Mouse (Mus musculus): Measurements from ENCODE around the gene Slc45a2.

The Slc45a2 gene

GRCm38 (mm10) chr15:11065528-11066171 lies 65.1 kb downstream of the Slc45a2 start:
- no peak for DNase-seq (ENCODE audit: low spot score in 2 of 2)

- DNase-seq (ENCODE audit: low spot score in 2 of 2), result no peak
Observed at GRCm38 (mm10) chr15:11066299-11066698, 65.8 kb downstream of the Slc45a2 start.

- DNase-seq (ENCODE audit: low spot score in 2 of 2), result no peak
Observed at GRCm38 (mm10) chr15:11067891-11068290, 67.4 kb downstream of the Slc45a2 start.

GRCm38 (mm10) chr15:11075726-11076361 lies 75.3 kb downstream of the Slc45a2 start:
- no peak for DNase-seq (ENCODE audit: low spot score in 2 of 2)
